Mouse (Mus musculus) hindbrain, embryonic 13.5 days (tissue): ENCODE data around the gene Fam169b. TPM values are rescaled to one million over a fixed set of nuclear protein-coding genes. Genes with fewer than 3 reads are reported as not detected.

Experiments used
- ATAC-seq: fragments of 200-750 bp; cut with Nextera tagmentation; 2 replicates; pipeline ENCODE4 v1.8.0; 2017; ENCODE audit warnings: moderate TSS enrichment; ENCODE audit not compliant: low FRiP score
- H3K27ac ChIP-seq: fragments of 300-500 bp; sonication (generic); 2 replicates; pipeline ENCODE4 v1.5.1; 2015; ENCODE audit warnings: inconsistent platforms, mild to moderate bottlenecking, moderate library complexity
- H3K27me3 ChIP-seq: fragments of 300-500 bp; sonication (generic); 2 replicates; pipeline ENCODE4 v1.6.1; 2015; ENCODE audit warnings: mild to moderate bottlenecking, inconsistent platforms
- H3K36me3 ChIP-seq: fragments of 300-500 bp; sonication (generic); 2 replicates; pipeline ENCODE4 v1.6.1; 2015; ENCODE audit warnings: mild to moderate bottlenecking, inconsistent platforms
- H3K4me1 ChIP-seq: fragments of 300-500 bp; sonication (generic); replicated peaks from 2 replicates; pipeline ENCODE4 v1.6.1; 2015; ENCODE audit warnings: inconsistent platforms
- H3K4me2 ChIP-seq: fragments of 300-500 bp; sonication (generic); 2 replicates; pipeline ENCODE4 v1.6.1; 2015; ENCODE audit warnings: inconsistent platforms, mild to moderate bottlenecking, moderate library complexity
- H3K4me3 ChIP-seq: fragments of 300-500 bp; sonication (generic); 2 replicates; pipeline ENCODE4 v1.5.1; 2015; ENCODE audit warnings: mild to moderate bottlenecking, inconsistent platforms
- H3K9ac ChIP-seq: fragments of 300-500 bp; sonication (generic); 2 replicates; pipeline ENCODE4 v1.6.1; 2015; ENCODE audit warnings: mild to moderate bottlenecking, inconsistent platforms
- H3K9me3 ChIP-seq: fragments of 300-500 bp; sonication (generic); 2 replicates; pipeline ENCODE4 v1.6.1; 2016; ENCODE audit warnings: inconsistent platforms
- WGBS: fragments of 180-500 bp; shearing (Covaris S2); methylation state at CpG from one replicate; pipeline ENCODE4 v1.1.7; 2015; 5-methylcytosine and 5-hydroxymethylcytosine counted together
- polyA plus RNA-seq: library from polyadenylated mRNA; unstranded; fragments of >200 nt; fragmentation: Nextera tagmentation; extraction: Ambion mirVana; gene quantifications from 2 replicates; pipeline ENCODE4 v1.2.1, GENCODE M21; 2015

The Fam169b gene
- polyA plus RNA-seq, 1 experiment from 2014 or later = 0.14 TPM

DNA sequence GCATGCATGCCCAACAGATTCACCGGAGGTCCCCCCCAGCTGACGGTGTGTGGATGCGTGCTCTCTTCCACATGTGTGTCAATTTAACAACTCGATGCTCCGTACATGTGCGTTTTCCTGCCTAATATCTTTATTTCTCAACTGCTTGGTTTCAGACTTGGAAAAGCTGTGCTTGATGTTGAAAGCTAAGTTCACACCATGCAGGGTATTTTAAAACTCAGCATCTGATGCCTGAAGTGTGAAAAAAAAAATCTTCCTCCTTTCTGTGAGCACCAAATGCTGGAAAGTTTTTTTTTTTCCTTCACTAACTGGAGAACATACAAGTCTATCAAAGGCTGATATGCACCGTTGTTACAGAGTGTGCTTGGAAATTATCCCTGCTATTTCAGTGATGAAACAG lies 126.9 kb downstream of the Fam169b start:
- no peak overlapping the region for H3K4me3 ChIP-seq
- H3K9me3 ChIP-seq = no peaks in the 10 kb centered on the region
- 0 out of 2 replicates have a peak, but pooled peaks cover 9% of the 10 kb centered on the region for H3K27me3 ChIP-seq
- WGBS = 95% methylated on average over 7 of the region's 7 CpGs
- H3K36me3 ChIP-seq = no peaks in the 10 kb centered on the region
- ATAC-seq = no peak
- H3K27ac ChIP-seq = no peak overlapping the region
- no peak overlapping the region for H3K9ac ChIP-seq
- H3K4me1 ChIP-seq = 0 out of 2 replicates have a peak, but pooled peaks cover 2% of the 10 kb centered on the region
- no peak overlapping the region for H3K4me2 ChIP-seq

DNA sequence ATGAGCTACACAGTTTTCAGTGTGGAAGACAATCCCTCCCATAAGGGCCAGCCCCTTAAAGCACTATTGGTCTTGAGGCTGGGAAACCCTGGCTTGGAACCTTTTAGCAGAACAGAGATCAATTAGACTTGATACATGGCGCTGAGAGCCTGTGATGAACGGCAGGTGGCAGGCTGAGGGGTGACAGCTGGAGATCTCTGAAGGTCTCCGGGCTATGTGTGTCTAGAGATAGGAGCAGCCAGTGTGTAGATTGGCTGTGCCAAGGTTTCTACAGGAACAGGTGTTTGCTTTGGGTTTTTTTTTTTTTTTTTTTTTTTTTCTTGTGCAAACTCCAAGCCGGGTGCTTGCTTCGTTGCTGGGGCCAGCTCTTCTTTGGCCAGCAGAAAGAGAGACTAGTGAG lies 135.0 kb downstream of the Fam169b start:
- no peaks in the 10 kb centered on the region for H3K9me3 ChIP-seq
- peaks cover 5% of the 10 kb centered on the region; the same call in 1 of the 2 replicates for H3K4me1 ChIP-seq
- no peak overlapping the region for H3K9ac ChIP-seq
- no peaks in the 10 kb centered on the region for H3K36me3 ChIP-seq
- WGBS = 68% methylated on average over 5 of the region's 5 CpGs
- peaks cover 21% of the 10 kb centered on the region; the same call in 1 of the 2 replicates for H3K27me3 ChIP-seq
- H3K27ac ChIP-seq = no peak overlapping the region
- ATAC-seq = no peak
- H3K4me3 ChIP-seq = no peak overlapping the region
- no peak overlapping the region for H3K4me2 ChIP-seq

Other genes starting within 250 kb of the Fam169b start
- not detected in 2 replicates for gene Pgpep1l, start 9.6 kb upstream of the Fam169b start, polyA plus RNA-seq